8 mouse cellular contexts compared by ENCODE assay signal in the genomic region with DNA sequence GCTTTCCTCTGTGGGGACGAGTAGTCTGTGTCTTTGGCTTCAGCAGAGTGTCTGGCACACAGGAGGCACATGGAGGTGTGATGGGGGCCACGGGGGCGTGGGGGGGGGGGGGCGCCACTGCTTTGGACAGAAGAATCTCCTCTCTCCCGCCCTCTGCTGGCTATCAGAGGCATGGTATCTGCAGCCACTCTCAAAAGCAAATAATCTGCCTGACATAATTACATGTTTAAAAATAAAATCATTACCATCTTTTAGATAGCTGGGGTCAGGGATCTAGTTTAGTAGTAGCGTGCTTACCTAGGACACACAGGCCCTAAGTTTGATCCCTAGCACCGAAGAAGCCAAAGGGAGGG.
DNase-seq lines count a peak whose midpoint lies in the region; ATAC-seq lines count a peak whose summit lies in the region.

No protein-coding gene starts in this region.

- peak; percentile 28 for DNase-seq in embryo, embryonic 10 days (ENCODE audit: low spot score)
- DNase-seq in embryo, embryonic 11 days: no peak
- peak; percentile 23 for DNase-seq in thymus, postnatal 0 days (ENCODE audit: low spot score)
- no peak for DNase-seq in thymus, postnatal 36 days
- DNase-seq in c-Kit-positive CD71-positive TER-119-positive erythroid progenitor cells, embryonic 14.5 days (ENCODE audit: low spot score): no peak
- no peak for DNase-seq in ovary, adult 18-20 months (ENCODE audit: low spot score)

- no peak for ATAC-seq in intestine, embryonic 15.5 days
- no peak for ATAC-seq in midbrain, embryonic 15.5 days (replicated peaks)

- H3K4me2 ChIP-seq in intestine, embryonic 15.5 days (replicated peaks): 0 out of 2 replicates have a peak overlapping the region, but pooled peaks have one; percentile 1
- H3K4me2 ChIP-seq in midbrain, embryonic 15.5 days: peak overlapping the region; percentile 45

- H3K27ac ChIP-seq in intestine, embryonic 15.5 days: no peak overlapping the region
- H3K27ac ChIP-seq in midbrain, embryonic 15.5 days: no peak overlapping the region

- H3K36me3 ChIP-seq in intestine, embryonic 15.5 days: no peaks in the 10 kb centered on the region
- no peaks in the 10 kb centered on the region for H3K36me3 ChIP-seq in midbrain, embryonic 15.5 days (replicated peaks)

- H3K4me1 ChIP-seq in intestine, embryonic 15.5 days (replicated peaks): peaks cover 9% of the 10 kb centered on the region
- H3K4me1 ChIP-seq in midbrain, embryonic 15.5 days: peaks cover 15% of the 10 kb centered on the region

- H3K27me3 ChIP-seq in intestine, embryonic 15.5 days (replicated peaks): no peaks in the 10 kb centered on the region
- H3K27me3 ChIP-seq in midbrain, embryonic 15.5 days (replicated peaks): no peaks in the 10 kb centered on the region

- H3K4me3 ChIP-seq in intestine, embryonic 15.5 days (replicated peaks): no peak overlapping the region
- H3K4me3 ChIP-seq in midbrain, embryonic 15.5 days: no peak overlapping the region

- H3K9ac ChIP-seq in intestine, embryonic 15.5 days: no peak overlapping the region
- H3K9ac ChIP-seq in midbrain, embryonic 15.5 days: no peak overlapping the region

- H3K9me3 ChIP-seq in intestine, embryonic 15.5 days: no peaks in the 10 kb centered on the region
- no peaks in the 10 kb centered on the region for H3K9me3 ChIP-seq in midbrain, embryonic 15.5 days

- 5% methylated on average over 7 of the region's 7 CpGs for WGBS in intestine, embryonic 15.5 days
- WGBS in midbrain, embryonic 15.5 days: 7% methylated on average over 5 of the region's 7 CpGs

Comparison
In these comparisons a context has a peak if more than half of its experiments do, and no peak if none do; other contexts are left out.
1. DNase-seq: peak in embryo, embryonic 10 days (single experiment) and thymus, postnatal 0 days (single experiment); none in embryo, embryonic 11 days (single experiment), thymus, postnatal 36 days (0 of 2), c-Kit-positive CD71-positive TER-119-positive erythroid progenitor cells, embryonic 14.5 days (single experiment) and ovary, adult 18-20 months (single experiment).